Mouse (Mus musculus): ENCODE data around the gene Gm5148. TPM values are rescaled to one million over a fixed set of nuclear protein-coding genes. Genes with fewer than 3 reads are reported as not detected.

Gm5148 gene
- total and polyA plus RNA-seq, 3 experiments, result 1.0 to 147 TPM; not detected in 1

DNA sequence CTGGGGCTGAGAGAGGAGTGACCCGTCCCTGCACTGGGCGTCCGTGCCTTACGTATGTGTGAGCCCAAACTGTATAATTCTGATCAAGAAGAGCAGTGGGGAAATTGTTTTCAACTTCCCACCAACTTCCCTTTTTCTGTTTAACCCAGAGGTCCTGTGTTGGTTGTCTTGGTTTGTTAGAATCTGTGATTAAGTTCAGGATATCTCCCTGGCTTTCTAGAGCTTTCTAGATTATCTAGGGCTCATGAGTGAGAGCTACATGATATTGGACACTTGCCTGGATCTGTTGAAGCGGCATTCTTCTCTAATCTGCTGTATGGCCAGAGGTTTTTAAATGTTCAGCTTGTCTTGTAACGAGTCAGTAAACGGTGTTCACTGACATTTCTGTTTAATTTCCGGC is 30.7 kb downstream of the Gm5148 start:
- no peaks in the 10 kb centered on the region; the same call in 1 of the 2 replicates for H3K79me2 ChIP-seq (ENCODE audit: control insufficient read depth, insufficient read depth, low read length, poor library complexity)
- peak; percentile 53; the same call in 1 of the 2 replicates for TF ChIP-seq ETS1 (IDR thresholded peaks at IDR 0.05; ENCODE audit: low read depth, low read length)
- TF ChIP-seq MXI1 (IDR thresholded peaks at IDR 0.05; ENCODE audit: low read depth, low read length), result peak; percentile 39; the same call in 1 of the 2 replicates
- TF ChIP-seq POLR2AphosphoS2 (IDR thresholded peaks at IDR 0.05; ENCODE audit: low read length), result no peak
- peak; percentile 49; the same call in 1 of the 2 replicates for TF ChIP-seq BHLHE40 (IDR thresholded peaks at IDR 0.05; ENCODE audit: borderline replicate concordance, low read depth, low read length)
- peak; percentile 84 for TF ChIP-seq GATA1 (IDR thresholded peaks at IDR 0.05; ENCODE audit: low read depth, low read length)
- TF ChIP-seq USF1 (IDR thresholded peaks at IDR 0.05; ENCODE audit: low read depth, low read length), result no peak
- TF ChIP-seq RCOR1 (IDR thresholded peaks at IDR 0.05; ENCODE audit: low read depth, low read length), result peak; percentile 97
- peak; percentile 59 to 71; a peak in 3 of 4 replicates for TF ChIP-seq EP300 (IDR thresholded peaks at IDR 0.05; ENCODE audit: low read depth in 1 of 2, low read length in 2 of 2)
- TF ChIP-seq MAX (IDR thresholded peaks at IDR 0.05; ENCODE audit: low read length), result 0 out of 2 replicates have a peak, but pooled peaks have one; percentile 33
- peak; percentile 53 for TF ChIP-seq TCF12 (IDR thresholded peaks at IDR 0.05; ENCODE audit: low read depth, low read length)
- peaks cover 9 to 21% of the 10 kb centered on the region in 2 experiments for H3K36me3 ChIP-seq (ENCODE audit: control insufficient read depth in 1 of 2, insufficient read depth in 2 of 2, low read length in 2 of 2)
- H3K4me3 ChIP-seq (ENCODE audit: control insufficient read depth in 1 of 2, insufficient read depth in 1 of 2, low read depth in 2 of 2, low read length in 2 of 2), result no peak overlapping the region
- H3K9me3 ChIP-seq (replicated peaks; ENCODE audit: insufficient read depth, low read length), result no peaks in the 10 kb centered on the region
- H3K4me1 ChIP-seq (ENCODE audit: control insufficient read depth in 1 of 2, insufficient read depth in 2 of 2, low read length in 2 of 2), result peaks cover 11 to 23% of the 10 kb centered on the region in 2 experiments
- 0 out of 2 replicates have a peak overlapping the region, but pooled peaks have one; percentile 9 for H3K27ac ChIP-seq (ENCODE audit: control insufficient read depth, low read depth, low read length)
- no peak overlapping the region for H3K9ac ChIP-seq (ENCODE audit: control insufficient read depth, low read depth, low read length, poor library complexity, severe bottlenecking)
- peak; percentile 83 for DNase-seq (ENCODE audit: low read depth, low spot score)
- no peaks in the 10 kb centered on the region for H3K27me3 ChIP-seq (ENCODE audit: control insufficient read depth in 1 of 2, insufficient read depth in 2 of 2, low read length in 2 of 2)

DNA sequence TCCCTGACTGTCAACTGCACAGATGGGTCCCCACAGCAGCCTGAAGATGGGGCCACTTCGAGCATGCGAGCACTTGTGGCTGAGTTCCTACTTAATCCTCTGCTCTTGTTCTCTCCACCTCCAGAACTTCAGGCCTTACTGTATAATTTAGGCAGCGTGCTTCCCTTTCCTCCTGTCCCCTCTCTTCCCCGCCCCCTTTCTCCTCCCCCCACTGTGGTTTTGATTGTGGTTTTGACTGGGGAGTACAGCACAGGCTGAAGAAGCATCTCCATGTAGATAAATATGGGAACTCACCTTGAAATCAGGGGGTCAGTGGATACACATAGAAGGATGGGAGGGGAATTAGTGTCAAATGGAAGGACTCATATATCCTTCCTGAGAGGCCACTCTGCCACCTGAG is 31.3 kb downstream of the Gm5148 start:
- peak; percentile 81 for DNase-seq (ENCODE audit: low read depth, low spot score)
- peaks cover 11 to 23% of the 10 kb centered on the region in 2 experiments for H3K4me1 ChIP-seq (ENCODE audit: control insufficient read depth in 1 of 2, insufficient read depth in 2 of 2, low read length in 2 of 2)
- H3K9ac ChIP-seq (ENCODE audit: control insufficient read depth, low read depth, low read length, poor library complexity, severe bottlenecking), result no peak overlapping the region
- peaks cover 9 to 21% of the 10 kb centered on the region in 2 experiments for H3K36me3 ChIP-seq (ENCODE audit: control insufficient read depth in 1 of 2, insufficient read depth in 2 of 2, low read length in 2 of 2)
- 0 out of 2 replicates have a peak overlapping the region, but pooled peaks have one; percentile 0 for H3K27ac ChIP-seq (ENCODE audit: control insufficient read depth, low read depth, low read length)
- TF ChIP-seq MAZ (IDR thresholded peaks at IDR 0.05; ENCODE audit: low read depth, low read length), result peak; percentile 46; the same call in 1 of the 2 replicates
- TF ChIP-seq TAL1 (IDR thresholded peaks at IDR 0.05; ENCODE audit: low read length), result 0 out of 2 replicates have a peak, but pooled peaks have one; percentile 17
- no peak for TF ChIP-seq MAX (IDR thresholded peaks at IDR 0.05; ENCODE audit: low read length)
- TF ChIP-seq MAFK (IDR thresholded peaks at IDR 0.05; ENCODE audit: borderline replicate concordance, low read depth, low read length), result no peak
- peak; percentile 29 to 66; a peak in 3 of 4 replicates for TF ChIP-seq EP300 (IDR thresholded peaks at IDR 0.05; ENCODE audit: low read depth in 1 of 2, low read length in 2 of 2)
- TF ChIP-seq NRF1 (IDR thresholded peaks at IDR 0.05; ENCODE audit: insufficient read depth, low read depth, low read length, poor library complexity, severe bottlenecking), result no peak
- no peak for TF ChIP-seq USF1 (IDR thresholded peaks at IDR 0.05; ENCODE audit: low read depth, low read length)
- TF ChIP-seq ETS1 (IDR thresholded peaks at IDR 0.05; ENCODE audit: low read depth, low read length), result peak; percentile 41; the same call in 1 of the 2 replicates
- no peak for TF ChIP-seq MYB (IDR thresholded peaks at IDR 0.05; ENCODE audit: low read depth, low read length)
- no peak; the same call in 1 of the 2 replicates for TF ChIP-seq MXI1 (IDR thresholded peaks at IDR 0.05; ENCODE audit: low read depth, low read length)
- TF ChIP-seq TCF12 (IDR thresholded peaks at IDR 0.05; ENCODE audit: low read depth, low read length), result peak; percentile 42
- no peak for TF ChIP-seq ELF1 (IDR thresholded peaks at IDR 0.05; ENCODE audit: low read depth, low read length)
- TF ChIP-seq POLR2AphosphoS5 (IDR thresholded peaks at IDR 0.05; ENCODE audit: borderline replicate concordance, low read depth, low read length), result no peak
- no peak for TF ChIP-seq SIN3A (IDR thresholded peaks at IDR 0.05; ENCODE audit: low read length)
- no peak for TF ChIP-seq USF2 (IDR thresholded peaks at IDR 0.05; ENCODE audit: borderline replicate concordance in 1 of 2, insufficient read depth in 1 of 2, low read depth in 1 of 2, low read length in 2 of 2)
- no peak for TF ChIP-seq ZNF384 (IDR thresholded peaks at IDR 0.05; ENCODE audit: low read depth, low read length)
- no peak for TF ChIP-seq RAD21 (IDR thresholded peaks at IDR 0.05; ENCODE audit: low read depth, low read length)
- 0 out of 2 replicates have a peak, but pooled peaks have one; percentile 17 for TF ChIP-seq SMC3 (IDR thresholded peaks at IDR 0.05; ENCODE audit: low read depth, low read length)
- no peak for TF ChIP-seq TBP (IDR thresholded peaks at IDR 0.05; ENCODE audit: low read depth, low read length)
- no peak for TF ChIP-seq HCFC1 (IDR thresholded peaks at IDR 0.05; ENCODE audit: low read depth, low read length)
- peak; percentile 84 for TF ChIP-seq RCOR1 (IDR thresholded peaks at IDR 0.05; ENCODE audit: low read depth, low read length)
- no peak overlapping the region for H3K4me3 ChIP-seq (ENCODE audit: control insufficient read depth in 1 of 2, insufficient read depth in 1 of 2, low read depth in 2 of 2, low read length in 2 of 2)
- no peaks in the 10 kb centered on the region for H3K9me3 ChIP-seq (replicated peaks; ENCODE audit: insufficient read depth, low read length)
- H3K79me2 ChIP-seq (ENCODE audit: control insufficient read depth, insufficient read depth, low read length, poor library complexity), result no peaks in the 10 kb centered on the region; the same call in 1 of the 2 replicates
- no peaks in the 10 kb centered on the region for H3K27me3 ChIP-seq (ENCODE audit: control insufficient read depth in 1 of 2, insufficient read depth in 2 of 2, low read length in 2 of 2)

Data from MEL (cell line).